Mouse (Mus musculus): ENCODE measurements around the gene Hip1. TPM values are rescaled to one million over a fixed set of nuclear protein-coding genes. Genes with fewer than 3 reads are reported as not detected.
A peak's percentile ranks its signal among the peaks of the same experiment; 100 is the strongest.
"Not testable (repeated sequence)": the region's sequence is repeated elsewhere in the genome, so short reads cannot be mapped to it uniquely, and the experiment has no call there.

Gene Hip1
- polyA plus RNA-seq, 1 experiment, result 18.3 TPM

DNA sequence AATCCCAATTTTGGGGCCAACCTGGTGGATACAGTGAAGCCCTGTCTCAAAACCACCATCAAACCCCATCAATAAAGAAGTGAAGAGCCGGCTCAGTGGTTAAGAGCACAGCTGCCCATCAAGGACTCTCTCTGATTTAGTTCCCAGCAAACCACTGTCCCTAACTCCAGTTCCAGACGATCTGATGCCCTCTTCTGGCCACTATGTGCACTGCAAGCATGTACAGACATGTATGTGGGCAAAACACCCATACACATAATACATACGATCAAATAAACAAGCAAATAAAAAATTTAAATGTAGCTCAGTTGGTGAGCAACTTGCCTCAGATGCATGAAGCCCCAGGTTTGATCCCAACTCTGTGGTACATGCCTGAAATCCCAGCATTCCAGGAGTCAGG lies 85.4 kb downstream of the Hip1 start:
- no peak for TF ChIP-seq POLR2A (IDR thresholded peaks at IDR 0.05; ENCODE audit: low read depth, low read length)
- no peak for TF ChIP-seq CTCF (IDR thresholded peaks at IDR 0.05; ENCODE audit: extremely low read depth, insufficient read depth, insufficient read length, insufficient replicate concordance)
- no peak overlapping the region for H3K4me3 ChIP-seq (ENCODE audit: extremely low read depth, insufficient read depth, insufficient read length)
- peak in 1 of 2 experiments; percentile 36 for DNase-seq (ENCODE audit: low read depth in 1 of 2, low spot score in 2 of 2)
- H3K4me1 ChIP-seq (ENCODE audit: control insufficient read depth, insufficient read depth, insufficient read length), result no peaks in the 10 kb centered on the region; the same call in 1 of the 2 replicates
- no peaks in the 10 kb centered on the region for H3K36me3 ChIP-seq (ENCODE audit: control insufficient read depth, insufficient read depth, low read length)
- H3K27ac ChIP-seq (ENCODE audit: insufficient read depth, low read length), result no peak overlapping the region
- 62% methylated on average over 3 of the region's 3 CpGs for WGBS
- H3K27me3 ChIP-seq (ENCODE audit: control insufficient read depth, insufficient read depth, low read length), result no peaks in the 10 kb centered on the region

DNA sequence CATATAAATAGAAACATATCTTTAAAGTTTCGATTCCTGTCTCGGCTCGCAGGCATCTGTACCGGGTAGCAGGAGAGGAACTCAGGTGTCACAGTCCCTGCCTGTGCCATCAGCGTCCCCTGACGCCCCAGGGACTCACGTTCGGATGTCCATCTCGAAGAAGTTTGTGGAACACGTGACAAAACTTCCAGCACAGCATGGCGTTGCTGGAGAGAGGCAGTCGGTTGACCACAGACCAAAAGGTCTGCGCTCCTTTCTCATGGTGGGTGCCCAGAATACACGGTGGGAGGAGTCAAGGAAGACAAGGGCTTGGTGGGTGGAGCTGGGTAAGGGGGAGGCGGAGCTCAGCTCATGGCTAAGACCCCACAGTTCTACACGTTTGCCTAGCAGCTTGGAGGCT lies 87.0 kb downstream of the Hip1 start:
- no peak overlapping the region for H3K27ac ChIP-seq (ENCODE audit: insufficient read depth, low read length)
- no peak for DNase-seq (ENCODE audit: low read depth in 1 of 2, low spot score in 2 of 2)
- no peaks in the 10 kb centered on the region for H3K36me3 ChIP-seq (ENCODE audit: control insufficient read depth, insufficient read depth, low read length)
- WGBS, result 87% methylated on average over 16 of the region's 16 CpGs
- no peak overlapping the region for H3K4me3 ChIP-seq (ENCODE audit: extremely low read depth, insufficient read depth, insufficient read length)
- H3K4me1 ChIP-seq (ENCODE audit: control insufficient read depth, insufficient read depth, insufficient read length), result no peaks in the 10 kb centered on the region; the same call in 1 of the 2 replicates
- H3K27me3 ChIP-seq (ENCODE audit: control insufficient read depth, insufficient read depth, low read length), result no peaks in the 10 kb centered on the region
- TF ChIP-seq CTCF (IDR thresholded peaks at IDR 0.05; ENCODE audit: extremely low read depth, insufficient read depth, insufficient read length, insufficient replicate concordance), result no peak
- no peak for TF ChIP-seq POLR2A (IDR thresholded peaks at IDR 0.05; ENCODE audit: low read depth, low read length)

DNA sequence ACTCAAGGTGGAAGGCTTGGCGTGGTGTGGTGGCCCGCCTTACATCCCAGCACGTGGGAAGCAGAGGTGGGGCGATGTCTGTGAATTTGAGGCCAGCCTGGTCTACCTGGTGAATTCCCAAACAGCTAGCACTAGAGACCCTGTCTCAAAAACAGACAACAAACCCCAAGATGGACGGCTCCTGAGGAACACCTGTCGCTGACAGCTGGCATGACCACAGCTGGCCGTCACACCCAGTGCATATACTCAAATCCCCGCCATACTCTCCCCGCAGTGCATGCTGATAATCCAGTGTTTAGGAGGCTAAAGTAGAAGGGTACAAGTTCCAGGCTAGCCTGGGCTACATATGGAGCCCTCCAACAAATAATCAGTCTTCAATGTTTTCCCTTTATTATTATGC lies 88.4 kb downstream of the Hip1 start:
- WGBS, result 93% methylated on average over 9 of the region's 9 CpGs
- Histone ChIP-seq H3K36me3 (ENCODE audit: control insufficient read depth, insufficient read depth, low read length) (no peaks in the 10 kb centered on the region), H3K27ac (ENCODE audit: insufficient read depth, low read length) (no peak overlapping the region), H3K4me3 (ENCODE audit: extremely low read depth, insufficient read depth, insufficient read length) (no peak overlapping the region), H3K4me1 (ENCODE audit: control insufficient read depth, insufficient read depth, insufficient read length) (no peaks in the 10 kb centered on the region; the same call in 1 of the 2 replicates), H3K27me3 (ENCODE audit: control insufficient read depth, insufficient read depth, low read length) (no peaks in the 10 kb centered on the region)
- no peak for DNase-seq (ENCODE audit: low read depth in 1 of 2, low spot score in 2 of 2)
- TF ChIP-seq CTCF (IDR thresholded peaks at IDR 0.05; ENCODE audit: extremely low read depth, insufficient read depth, insufficient read length, insufficient replicate concordance), result no peak
- no peak for TF ChIP-seq POLR2A (IDR thresholded peaks at IDR 0.05; ENCODE audit: low read depth, low read length)

DNA sequence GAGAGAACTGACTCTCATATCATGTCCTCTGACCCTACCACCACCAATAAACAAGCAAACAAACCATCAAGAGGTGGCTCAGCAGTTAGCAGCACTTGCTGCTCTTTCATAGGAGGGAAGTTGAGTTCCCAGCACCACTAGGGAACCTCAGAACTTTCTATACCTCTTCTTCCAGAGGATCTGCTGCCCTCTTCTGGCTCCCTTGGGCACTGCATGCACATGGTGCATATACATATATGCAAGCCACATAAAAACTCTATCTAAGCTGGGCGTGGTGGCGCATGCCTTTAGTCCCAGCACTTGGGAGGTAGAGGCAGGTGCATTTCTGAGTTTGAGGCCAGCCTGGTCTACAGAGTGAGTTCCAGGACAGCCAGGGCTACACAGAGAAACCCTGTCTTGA lies 90.7 kb downstream of the Hip1 start:
- no peak overlapping the region for H3K27ac ChIP-seq (ENCODE audit: insufficient read depth, low read length)
- no peaks in the 10 kb centered on the region for H3K4me1 ChIP-seq (ENCODE audit: control insufficient read depth, insufficient read depth, insufficient read length)
- no peaks in the 10 kb centered on the region for H3K27me3 ChIP-seq (ENCODE audit: control insufficient read depth, insufficient read depth, low read length)
- TF ChIP-seq CTCF (IDR thresholded peaks at IDR 0.05; ENCODE audit: extremely low read depth, insufficient read depth, insufficient read length, insufficient replicate concordance) (no peak), POLR2A (IDR thresholded peaks at IDR 0.05; ENCODE audit: low read depth, low read length) (no peak)
- 98% methylated on average over 2 of the region's 2 CpGs for WGBS
- no peak overlapping the region for H3K4me3 ChIP-seq (ENCODE audit: extremely low read depth, insufficient read depth, insufficient read length)
- no peak for DNase-seq (ENCODE audit: low read depth in 1 of 2, low spot score in 2 of 2)
- H3K36me3 ChIP-seq (ENCODE audit: control insufficient read depth, insufficient read depth, low read length), result 0 out of 2 replicates have a peak, but pooled peaks cover 2% of the 10 kb centered on the region

DNA sequence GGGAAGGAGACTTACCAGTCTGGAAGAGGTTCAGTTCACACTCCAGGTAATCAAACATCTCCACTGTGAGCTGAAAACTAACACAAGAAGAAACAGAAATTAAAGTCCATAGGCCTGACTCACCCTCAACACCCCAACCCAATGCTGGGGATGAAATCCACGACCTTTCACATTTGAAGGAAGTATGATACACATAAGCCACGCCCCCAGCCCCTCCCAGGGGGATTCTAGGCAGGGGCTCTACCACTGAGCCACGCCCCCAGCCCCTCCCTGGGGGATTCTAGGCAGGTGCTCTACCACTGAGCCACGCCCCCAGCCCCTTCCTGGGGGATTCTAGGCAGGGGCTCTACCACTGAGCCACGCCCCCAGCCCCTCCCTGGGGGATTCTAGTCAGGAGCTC lies 93.4 kb downstream of the Hip1 start:
- H3K27me3 ChIP-seq (ENCODE audit: control insufficient read depth, insufficient read depth, low read length); H3K27ac ChIP-seq (ENCODE audit: insufficient read depth, low read length); H3K4me3 ChIP-seq (ENCODE audit: extremely low read depth, insufficient read depth, insufficient read length); H3K36me3 ChIP-seq (ENCODE audit: control insufficient read depth, insufficient read depth, low read length); DNase-seq (ENCODE audit: low read depth in 1 of 2, low spot score in 2 of 2); H3K4me1 ChIP-seq (ENCODE audit: control insufficient read depth, insufficient read depth, insufficient read length): not testable (repeated sequence)
- 62% methylated on average over 5 of the region's 5 CpGs for WGBS

DNA sequence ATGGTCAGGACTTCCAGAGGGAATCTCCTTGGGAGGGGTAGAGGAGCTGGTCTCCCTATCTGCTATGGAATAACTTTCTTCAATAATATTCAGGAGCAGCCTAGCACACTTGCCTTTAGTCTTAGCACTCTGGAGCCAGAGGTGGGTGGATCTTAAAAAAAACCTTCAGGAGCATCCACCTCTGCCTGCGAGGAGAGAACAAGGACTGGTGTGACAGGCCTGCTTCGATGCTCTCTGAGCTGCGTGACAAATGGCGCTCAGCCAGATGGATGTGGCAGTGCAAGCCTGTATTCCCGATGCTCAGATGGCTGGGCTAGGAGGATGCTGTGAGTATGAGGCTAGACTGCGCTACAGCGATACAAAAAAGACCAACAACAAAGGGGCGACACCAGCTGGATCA lies 93.8 kb downstream of the Hip1 start:
- no peaks in the 10 kb centered on the region for H3K27me3 ChIP-seq (ENCODE audit: control insufficient read depth, insufficient read depth, low read length)
- no peak for DNase-seq (ENCODE audit: low read depth in 1 of 2, low spot score in 2 of 2)
- H3K27ac ChIP-seq (ENCODE audit: insufficient read depth, low read length), result no peak overlapping the region
- WGBS, result 98% methylated on average over 8 of the region's 8 CpGs
- peaks cover 6% of the 10 kb centered on the region; the same call in 1 of the 2 replicates for H3K36me3 ChIP-seq (ENCODE audit: control insufficient read depth, insufficient read depth, low read length)
- no peaks in the 10 kb centered on the region for H3K4me1 ChIP-seq (ENCODE audit: control insufficient read depth, insufficient read depth, insufficient read length)
- H3K4me3 ChIP-seq (ENCODE audit: extremely low read depth, insufficient read depth, insufficient read length), result no peak overlapping the region
- TF ChIP-seq POLR2A (IDR thresholded peaks at IDR 0.05; ENCODE audit: low read depth, low read length) (no peak), CTCF (IDR thresholded peaks at IDR 0.05; ENCODE audit: extremely low read depth, insufficient read depth, insufficient read length, insufficient replicate concordance) (no peak)

DNA sequence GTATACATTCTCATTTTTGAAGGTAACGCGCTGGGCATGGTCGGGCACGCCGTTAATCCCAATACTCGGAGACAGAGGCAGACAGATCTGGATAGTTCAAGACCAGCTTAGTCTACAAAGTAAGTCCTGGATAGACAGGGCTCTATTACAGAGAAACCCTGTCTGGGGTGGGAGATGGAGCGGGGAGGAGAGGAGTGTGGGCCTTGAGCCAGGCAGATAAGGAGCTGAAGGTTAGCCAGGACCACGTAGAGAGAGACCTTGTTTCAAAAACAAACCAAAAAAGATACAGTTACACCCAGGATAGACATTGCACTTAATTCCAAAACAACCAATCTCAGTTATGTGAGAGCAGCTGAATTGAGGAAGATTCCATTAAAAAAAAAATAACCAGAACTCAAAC lies 99.2 kb downstream of the Hip1 start:
- Histone ChIP-seq H3K27me3 (ENCODE audit: control insufficient read depth, insufficient read depth, low read length) (no peaks in the 10 kb centered on the region), H3K4me3 (ENCODE audit: extremely low read depth, insufficient read depth, insufficient read length) (no peak overlapping the region), H3K36me3 (ENCODE audit: control insufficient read depth, insufficient read depth, low read length) (peaks cover 4% of the 10 kb centered on the region; the same call in 1 of the 2 replicates), H3K4me1 (ENCODE audit: control insufficient read depth, insufficient read depth, insufficient read length) (no peaks in the 10 kb centered on the region), H3K27ac (ENCODE audit: insufficient read depth, low read length) (no peak overlapping the region)
- WGBS, result 92% methylated on average over 8 of the region's 8 CpGs
- no peak for DNase-seq (ENCODE audit: low read depth in 1 of 2, low spot score in 2 of 2)
- TF ChIP-seq POLR2A (IDR thresholded peaks at IDR 0.05; ENCODE audit: low read depth, low read length) (no peak), CTCF (IDR thresholded peaks at IDR 0.05; ENCODE audit: extremely low read depth, insufficient read depth, insufficient read length, insufficient replicate concordance) (no peak)

All from spleen, adult 2 months (tissue).